Mouse (Mus musculus): Measurements from ENCODE around the gene Gata2. TPM values are rescaled to one million over a fixed set of nuclear protein-coding genes. Genes with fewer than 3 reads are reported as not detected.
A peak's percentile ranks its signal among the peaks of the same experiment; 100 is the strongest.
"Not testable (repeated sequence)": the region's sequence is repeated elsewhere in the genome, so short reads cannot be mapped to it uniquely, and the experiment has no call there.

Gene Gata2
- polyA plus RNA-seq (2015; fragmentation: Nextera tagmentation; extraction: Ambion mirVana), result 17.5 and 17.9 TPM in 2 replicates

- ATAC-seq (ENCODE audit: borderline replicate concordance, extremely low read depth, low FRiP score, low TSS enrichment), result no peak
- WGBS, result 4% methylated on average over 50 of the region's 57 CpGs
- Histone ChIP-seq H3K4me1 (peaks cover 46% of the 10 kb centered on the region), H3K4me3 (peak within 1 kb of the TSS; percentile 39), H3K27me3 (peaks cover 100% of the 10 kb centered on the region), H3K4me2 (peak within 1 kb of the TSS; percentile 74), H3K9me3 (no peaks in the 10 kb centered on the region), H3K36me3 (no peaks in the 10 kb centered on the region), H3K9ac (peak within 1 kb of the TSS; percentile 29), H3K27ac (no peak within 1 kb of the TSS)
These were observed at the start of gene Gata2 for GRCm38 (mm10) chr6:88193433-88194052. Gene Gata2, plus strand, starts transcription at chr6:88193891.

DNA sequence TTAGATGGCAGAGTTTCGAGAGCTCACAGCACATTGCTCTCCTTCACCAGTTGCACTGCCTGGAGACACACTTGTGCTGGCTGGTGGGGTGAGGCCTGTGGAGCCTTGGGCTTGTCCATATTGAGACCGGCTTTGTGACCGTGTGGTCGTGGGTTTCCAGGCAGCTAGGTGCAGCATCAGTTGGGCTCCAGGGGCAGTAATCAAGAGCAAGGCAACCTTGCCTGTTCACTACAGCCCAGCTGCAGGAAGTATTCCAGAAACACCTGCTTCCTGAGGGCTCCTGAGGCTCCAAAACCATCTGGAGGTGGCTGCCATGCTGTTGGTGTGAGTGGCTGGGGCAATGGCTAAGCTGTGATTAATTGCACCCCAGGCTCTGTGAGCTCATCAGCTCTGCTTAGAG, 47.9 kb upstream of the Gata2 start:
- H3K36me3 ChIP-seq, result no peaks in the 10 kb centered on the region
- no peak overlapping the region for H3K9ac ChIP-seq
- H3K27ac ChIP-seq, result no peak overlapping the region
- H3K4me1 ChIP-seq, result peaks cover 23% of the 10 kb centered on the region
- no peak overlapping the region for H3K4me2 ChIP-seq
- WGBS, result 63% methylated on average over 4 of the region's 4 CpGs
- no peaks in the 10 kb centered on the region for H3K27me3 ChIP-seq
- no peak overlapping the region for H3K4me3 ChIP-seq
- H3K9me3 ChIP-seq, result no peaks in the 10 kb centered on the region
- ATAC-seq (ENCODE audit: borderline replicate concordance, extremely low read depth, low FRiP score, low TSS enrichment), result no peak

GRCm38 (mm10) chr6:88146576-88146975, 47.1 kb upstream of the Gata2 start:
- peaks cover 19% of the 10 kb centered on the region for H3K4me1 ChIP-seq
- H3K27me3 ChIP-seq, result no peaks in the 10 kb centered on the region
- no peaks in the 10 kb centered on the region for H3K36me3 ChIP-seq
- 70% methylated on average over 8 of the region's 8 CpGs for WGBS
- no peak overlapping the region for H3K9ac ChIP-seq
- H3K27ac ChIP-seq, result peak overlapping the region; percentile 66
- no peaks in the 10 kb centered on the region for H3K9me3 ChIP-seq
- H3K4me2 ChIP-seq, result no peak overlapping the region
- ATAC-seq (ENCODE audit: borderline replicate concordance, extremely low read depth, low FRiP score, low TSS enrichment), result no peak
- no peak overlapping the region for H3K4me3 ChIP-seq

GRCm38 (mm10) chr6:88147411-88148003, 46.2 kb upstream of the Gata2 start:
- Histone ChIP-seq H3K9ac (no peak overlapping the region), H3K27ac (peak overlapping the region; percentile 66)
- peak; percentile 73 for ATAC-seq (ENCODE audit: borderline replicate concordance, extremely low read depth, low FRiP score, low TSS enrichment)

GRCm38 (mm10) chr6:88151335-88151734, 42.4 kb upstream of the Gata2 start:
- WGBS, result 66% methylated on average over 4 of the region's 4 CpGs
- ATAC-seq (ENCODE audit: borderline replicate concordance, extremely low read depth, low FRiP score, low TSS enrichment), result no peak
- no peak overlapping the region for H3K4me3 ChIP-seq
- H3K9ac ChIP-seq, result no peak overlapping the region
- no peaks in the 10 kb centered on the region for H3K27me3 ChIP-seq
- no peaks in the 10 kb centered on the region for H3K9me3 ChIP-seq
- peaks cover 13% of the 10 kb centered on the region for H3K4me1 ChIP-seq
- H3K27ac ChIP-seq, result no peak overlapping the region; the same call in 1 of the 2 replicates
- no peak overlapping the region for H3K4me2 ChIP-seq
- H3K36me3 ChIP-seq, result no peaks in the 10 kb centered on the region

More at GRCm38 (mm10) chr6:88147411-88148003, 46.2 kb upstream of the Gata2 start:
- H3K9me3 ChIP-seq, result no peaks in the 10 kb centered on the region
- H3K36me3 ChIP-seq, result no peaks in the 10 kb centered on the region
- no peak overlapping the region for H3K4me2 ChIP-seq
- 45% methylated on average over 16 of the region's 16 CpGs for WGBS
- H3K4me1 ChIP-seq, result peaks cover 19% of the 10 kb centered on the region
- H3K27me3 ChIP-seq, result no peaks in the 10 kb centered on the region
- no peak overlapping the region for H3K4me3 ChIP-seq

DNA sequence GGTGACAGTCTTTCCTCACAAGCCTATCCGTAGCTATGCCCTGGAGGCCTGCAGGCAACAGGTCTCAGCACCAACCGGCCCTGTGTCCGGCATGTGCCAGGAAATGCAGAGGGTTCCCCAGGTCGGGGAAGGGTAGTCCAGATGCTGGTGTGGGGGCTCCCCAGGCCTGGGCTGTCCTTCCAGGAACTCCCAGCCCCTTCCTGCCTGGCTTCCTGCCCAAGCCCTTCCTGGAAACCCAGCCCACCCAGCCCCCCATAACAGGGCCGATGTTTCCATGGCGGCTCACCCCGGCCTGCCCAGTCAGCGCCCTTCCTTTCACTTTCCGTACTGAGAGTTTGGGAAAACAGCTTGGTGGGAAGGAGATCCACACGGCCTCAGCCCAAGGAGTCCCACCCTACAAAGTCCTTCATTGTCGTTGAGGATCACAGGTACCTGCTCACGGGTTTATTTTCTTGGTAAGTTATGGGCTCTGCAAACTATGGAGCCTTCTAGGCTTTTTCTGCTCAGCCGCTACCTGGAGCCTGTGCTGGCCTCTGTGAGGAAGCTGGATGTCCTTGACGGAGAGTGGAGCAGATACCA, 41.5 kb upstream of the Gata2 start:
- no peaks in the 10 kb centered on the region for H3K27me3 ChIP-seq
- peak overlapping the region; percentile 20 for H3K4me2 ChIP-seq
- H3K9ac ChIP-seq, result no peak overlapping the region
- no peak overlapping the region for H3K4me3 ChIP-seq
- H3K27ac ChIP-seq, result peak overlapping the region; percentile 49
- peak; percentile 47; the same call in 1 of the 2 replicates for ATAC-seq (ENCODE audit: borderline replicate concordance, extremely low read depth, low FRiP score, low TSS enrichment)
- 60% methylated on average over 14 of the region's 14 CpGs for WGBS
- peaks cover 9% of the 10 kb centered on the region for H3K4me1 ChIP-seq
- H3K36me3 ChIP-seq, result no peaks in the 10 kb centered on the region
- H3K9me3 ChIP-seq, result no peaks in the 10 kb centered on the region

DNA sequence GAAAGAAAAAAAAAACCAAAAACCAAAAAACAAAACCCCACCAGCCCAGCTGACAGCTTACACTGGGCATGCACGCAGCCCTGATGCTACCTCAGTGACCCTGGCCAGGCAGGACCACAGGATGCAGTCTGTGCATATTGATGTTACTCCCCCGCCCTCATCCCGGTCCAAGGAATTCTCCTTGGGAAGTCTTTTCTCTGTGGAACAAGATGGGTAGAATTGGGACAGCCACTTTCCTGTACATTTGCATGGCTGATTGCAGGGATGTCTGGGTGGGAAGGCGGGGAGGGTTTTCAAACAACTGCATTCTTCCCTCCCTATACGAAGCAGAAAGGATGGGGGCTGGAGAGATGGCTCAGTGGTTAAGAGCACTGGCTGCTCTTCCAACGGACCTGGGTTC, 40.7 kb upstream of the Gata2 start:
- Histone ChIP-seq H3K4me3 (no peak overlapping the region), H3K4me2 (peak overlapping the region; percentile 20; the same call in 1 of the 2 replicates), H3K9ac (no peak overlapping the region), H3K4me1 (0 out of 2 replicates have a peak, but pooled peaks cover 2% of the 10 kb centered on the region), H3K36me3 (no peaks in the 10 kb centered on the region), H3K9me3 (no peaks in the 10 kb centered on the region), H3K27ac (peak overlapping the region; percentile 49; the same call in 1 of the 2 replicates), H3K27me3 (no peaks in the 10 kb centered on the region)
- 66% methylated on average over 6 of the region's 6 CpGs for WGBS
- no peak for ATAC-seq (ENCODE audit: borderline replicate concordance, extremely low read depth, low FRiP score, low TSS enrichment)

DNA sequence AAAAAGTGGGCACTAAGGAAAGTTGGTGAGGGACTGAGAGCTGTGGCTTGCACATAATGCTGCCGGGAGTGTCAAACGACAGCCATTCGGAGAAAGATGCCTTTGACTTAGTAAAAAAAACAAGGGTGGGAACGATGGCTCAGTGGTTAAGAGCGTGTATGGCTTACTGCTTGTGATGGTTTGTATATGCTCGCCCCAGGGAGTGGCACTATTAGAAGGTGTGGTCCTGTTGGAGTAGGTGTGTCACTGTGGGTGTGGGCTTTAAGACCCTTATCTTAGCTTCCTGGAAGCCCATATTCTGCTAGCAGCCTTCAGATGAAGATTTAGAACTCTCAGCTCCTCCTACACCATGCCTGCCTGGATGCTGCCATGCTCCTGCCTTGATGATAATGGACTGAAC, 38.1 kb upstream of the Gata2 start:
- not testable (repeated sequence) for H3K9ac ChIP-seq; H3K9me3 ChIP-seq; H3K4me3 ChIP-seq; H3K27me3 ChIP-seq; H3K36me3 ChIP-seq; H3K27ac ChIP-seq; H3K4me1 ChIP-seq; ATAC-seq (ENCODE audit: borderline replicate concordance, extremely low read depth, low FRiP score, low TSS enrichment); H3K4me2 ChIP-seq
- WGBS, result 84% methylated on average over 6 of the region's 6 CpGs

DNA sequence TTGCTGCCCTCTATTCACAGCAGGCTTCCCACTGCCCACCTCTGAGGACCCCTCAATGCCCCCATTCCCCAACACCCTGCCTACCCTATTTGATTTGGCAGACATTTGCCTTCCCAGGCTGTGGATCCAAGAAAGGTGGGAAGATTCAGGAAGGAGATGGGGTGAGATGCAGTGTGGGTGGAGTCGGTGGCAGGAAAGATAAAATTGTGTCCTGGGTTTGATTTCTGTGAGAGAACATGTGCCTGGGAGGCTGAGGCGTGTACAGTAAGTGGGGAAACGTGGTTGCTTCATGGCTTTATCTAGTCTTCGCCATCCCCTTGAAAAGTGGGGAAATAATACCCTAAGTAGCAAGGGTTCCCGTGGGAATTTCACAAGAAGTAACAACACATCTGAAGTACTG, 34.9 kb upstream of the Gata2 start:
- ATAC-seq (ENCODE audit: borderline replicate concordance, extremely low read depth, low FRiP score, low TSS enrichment), result no peak
- 75% methylated on average over 5 of the region's 5 CpGs for WGBS

GRCm38 (mm10) chr6:88166054-88166453, 27.6 kb upstream of the Gata2 start:
- Histone ChIP-seq H3K27ac (no peak overlapping the region), H3K4me3 (no peak overlapping the region), H3K9me3 (no peaks in the 10 kb centered on the region), H3K27me3 (no peaks in the 10 kb centered on the region), H3K9ac (no peak overlapping the region), H3K4me1 (no peaks in the 10 kb centered on the region), H3K36me3 (no peaks in the 10 kb centered on the region), H3K4me2 (no peak overlapping the region)
- no peak for ATAC-seq (ENCODE audit: borderline replicate concordance, extremely low read depth, low FRiP score, low TSS enrichment)
- 93% methylated on average over 9 of the region's 9 CpGs for WGBS

More for the DNA sequence above, 34.9 kb upstream of the Gata2 start:
- Histone ChIP-seq H3K9ac (no peak overlapping the region), H3K4me3 (no peak overlapping the region), H3K4me2 (no peak overlapping the region), H3K9me3 (no peaks in the 10 kb centered on the region), H3K4me1 (no peaks in the 10 kb centered on the region), H3K27ac (no peak overlapping the region), H3K27me3 (no peaks in the 10 kb centered on the region), H3K36me3 (no peaks in the 10 kb centered on the region)

GRCm38 (mm10) chr6:88174191-88174590, 19.5 kb upstream of the Gata2 start:
- 74% methylated on average over 3 of the region's 3 CpGs for WGBS

DNA sequence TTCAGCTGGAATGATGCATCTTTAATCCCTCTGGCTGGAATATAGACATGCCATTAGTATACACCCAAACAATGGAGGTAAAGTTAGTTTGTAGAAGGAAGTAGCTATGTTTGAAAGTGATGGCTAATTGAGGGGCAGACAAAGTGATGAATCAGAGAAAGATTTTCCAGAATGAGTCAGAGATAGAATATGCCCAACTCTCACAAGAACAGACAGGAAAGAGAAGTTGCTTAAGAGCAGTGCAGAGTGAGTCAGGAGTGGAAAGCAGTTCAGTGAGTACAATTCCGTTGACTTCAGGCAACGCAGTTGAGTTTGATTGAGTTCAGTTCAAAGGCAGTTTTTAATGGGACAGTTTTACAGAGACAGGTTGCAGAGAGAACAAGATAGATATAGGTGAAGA, 19.0 kb upstream of the Gata2 start:
- Histone ChIP-seq H3K9me3 (0 out of 2 replicates have a peak, but pooled peaks cover 3% of the 10 kb centered on the region), H3K9ac (no peak overlapping the region), H3K4me1 (no peaks in the 10 kb centered on the region), H3K4me3 (no peak overlapping the region), H3K27ac (no peak overlapping the region), H3K36me3 (no peaks in the 10 kb centered on the region), H3K4me2 (no peak overlapping the region), H3K27me3 (no peaks in the 10 kb centered on the region)
- no peak for ATAC-seq (ENCODE audit: borderline replicate concordance, extremely low read depth, low FRiP score, low TSS enrichment)
- 91% methylated on average over 2 of the region's 2 CpGs for WGBS

More at GRCm38 (mm10) chr6:88174191-88174590, 19.5 kb upstream of the Gata2 start:
- Histone ChIP-seq H3K4me2 (no peak overlapping the region), H3K27me3 (no peaks in the 10 kb centered on the region), H3K27ac (no peak overlapping the region), H3K9me3 (0 out of 2 replicates have a peak, but pooled peaks cover 3% of the 10 kb centered on the region), H3K36me3 (no peaks in the 10 kb centered on the region), H3K4me3 (no peak overlapping the region), H3K4me1 (no peaks in the 10 kb centered on the region), H3K9ac (no peak overlapping the region)
- ATAC-seq (ENCODE audit: borderline replicate concordance, extremely low read depth, low FRiP score, low TSS enrichment), result no peak
